Comparison of ENCODE assay signal across 22 mouse cellular contexts in genomic region chr3:19882623-19883022, GRCm38 (mm10).
"Had no signal": no experiment of that assay in that cellular context is flagged by ENCODE, and none has a peak within 500 bp of the region (broad histone marks: within the 10 kb centered on the region; RNA-seq: fewer than 3 reads in every experiment).

No protein-coding gene starts in this region.

- H3K9me3 ChIP-seq: limb, embryonic 12.5 days; limb, embryonic 15.5 days; midbrain, embryonic 10.5 days; midbrain, embryonic 13.5 days; neural tube, embryonic 13.5 days had no signal

- ATAC-seq: liver, postnatal 0 days; midbrain, embryonic 13.5 days; midbrain, embryonic 16.5 days had no signal

- H3K27ac ChIP-seq: limb, embryonic 12.5 days; limb, embryonic 15.5 days; liver, embryonic 14.5 days; midbrain, embryonic 10.5 days; midbrain, embryonic 13.5 days; neural tube, embryonic 13.5 days had no signal

- H3K4me2 ChIP-seq: limb, embryonic 12.5 days; limb, embryonic 15.5 days; liver, embryonic 11.5 days; lung, embryonic 14.5 days; midbrain, embryonic 13.5 days; neural tube, embryonic 13.5 days had no signal

- H3K4me3 ChIP-seq: limb, embryonic 12.5 days; limb, embryonic 15.5 days; megakaryocyte, embryonic 14.5 days; midbrain, embryonic 10.5 days; midbrain, embryonic 13.5 days; myocyte; neural tube, embryonic 13.5 days had no signal

- H3K36me3 ChIP-seq: limb, embryonic 12.5 days; limb, embryonic 15.5 days; midbrain, embryonic 10.5 days; midbrain, embryonic 13.5 days; neural tube, embryonic 13.5 days had no signal

- H3K27me3 ChIP-seq: limb, embryonic 12.5 days; limb, embryonic 15.5 days; megakaryocyte, embryonic 14.5 days; midbrain, embryonic 13.5 days; neural tube, embryonic 13.5 days had no signal

- H3K9ac ChIP-seq: limb, embryonic 12.5 days; limb, embryonic 15.5 days; liver, embryonic 14.5 days; liver, postnatal 0 days; lung, embryonic 14.5 days; midbrain, embryonic 13.5 days; neural tube, embryonic 13.5 days had no signal

- H3K4me1 ChIP-seq: limb, embryonic 12.5 days; limb, embryonic 15.5 days; megakaryocyte, embryonic 14.5 days; midbrain, embryonic 10.5 days; midbrain, embryonic 13.5 days; neural tube, embryonic 13.5 days had no signal

- DNase-seq: kidney, adult 9 months; kidney, postnatal 14 days; kidney, postnatal 4 days; left cerebral cortex, postnatal 4 days; liver, postnatal 0 days; lung, embryonic 14.5 days; lung, postnatal 10 days; lung, postnatal 36 days; retina, postnatal 1 day; thymus, adult 18-20 months; thymus, postnatal 14 days; thymus, postnatal 4 days had no signal
